Mouse (Mus musculus) olfactory bulb, adult 2 months (tissue): Measurements from ENCODE around the gene Olfr159.

Source experiments
- CTCF ChIP-seq: fragments of 200-500 bp; IDR thresholded peaks from 2 replicates; pipeline ENCODE4 v1.5.1; 2012; ENCODE audit warnings: low read depth, mild to moderate bottlenecking, low read length, moderate library complexity; ENCODE audit not compliant: insufficient read depth
- POLR2A ChIP-seq: fragments of 200-500 bp; IDR thresholded peaks from 2 replicates; pipeline ENCODE4 v1.6.1; 2012; ENCODE audit warnings: mild to moderate bottlenecking, low read depth, low read length, moderate library complexity; ENCODE audit not compliant: insufficient read depth

DNA sequence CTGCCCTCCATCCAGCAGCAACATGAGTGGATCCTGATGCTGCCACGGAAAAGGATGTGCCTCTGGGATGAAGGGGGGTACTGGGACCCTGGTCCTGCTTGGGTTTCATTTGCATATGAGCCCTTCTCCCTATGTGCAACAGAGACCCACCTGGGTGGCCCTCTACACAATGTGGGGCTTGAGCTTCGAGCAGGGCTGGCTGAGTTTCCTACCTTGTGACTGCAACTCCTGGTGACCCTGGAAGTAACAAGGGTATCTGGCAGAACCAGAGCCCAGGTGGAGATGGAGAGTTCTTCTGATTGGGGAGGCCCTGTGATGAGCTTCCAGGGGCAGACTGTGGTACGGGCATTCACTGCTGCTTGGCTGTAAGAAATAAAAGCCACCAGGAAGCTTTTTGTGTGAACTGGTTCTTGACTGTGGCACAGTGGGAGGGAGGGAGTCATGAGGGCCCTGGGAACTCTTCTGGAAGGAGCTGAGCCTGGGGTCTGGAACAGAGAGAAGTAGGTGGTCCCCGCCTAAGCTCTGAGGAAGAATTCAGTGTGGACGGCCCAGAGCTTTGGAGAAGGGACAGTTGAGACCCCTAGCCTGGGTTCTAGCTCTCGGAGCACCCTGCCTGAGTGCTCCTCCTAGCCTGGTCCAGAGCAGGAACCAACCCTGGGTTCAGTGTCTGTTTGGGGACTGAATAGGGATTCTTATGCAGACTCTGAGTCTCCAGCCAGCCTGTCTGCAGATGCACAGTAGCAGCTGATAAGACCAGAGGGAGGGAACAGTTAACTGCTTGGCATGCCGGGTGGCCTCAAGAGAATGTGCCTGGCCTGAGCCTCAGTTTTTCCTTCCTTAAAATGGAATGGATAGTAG is 42.9 kb downstream of the Olfr159 start:
- no peak for TF ChIP-seq POLR2A
- TF ChIP-seq CTCF = no peak
